Mouse (Mus musculus) A20 (cell line): ENCODE measurements around the gene Slc28a3.

Experiments used
- DNase-seq: peaks from one replicate; pipeline ENCODE4 v3.0.0-alpha.2; 2011; ENCODE audit warnings: low read depth, low spot score

Slc28a3 gene

DNA sequence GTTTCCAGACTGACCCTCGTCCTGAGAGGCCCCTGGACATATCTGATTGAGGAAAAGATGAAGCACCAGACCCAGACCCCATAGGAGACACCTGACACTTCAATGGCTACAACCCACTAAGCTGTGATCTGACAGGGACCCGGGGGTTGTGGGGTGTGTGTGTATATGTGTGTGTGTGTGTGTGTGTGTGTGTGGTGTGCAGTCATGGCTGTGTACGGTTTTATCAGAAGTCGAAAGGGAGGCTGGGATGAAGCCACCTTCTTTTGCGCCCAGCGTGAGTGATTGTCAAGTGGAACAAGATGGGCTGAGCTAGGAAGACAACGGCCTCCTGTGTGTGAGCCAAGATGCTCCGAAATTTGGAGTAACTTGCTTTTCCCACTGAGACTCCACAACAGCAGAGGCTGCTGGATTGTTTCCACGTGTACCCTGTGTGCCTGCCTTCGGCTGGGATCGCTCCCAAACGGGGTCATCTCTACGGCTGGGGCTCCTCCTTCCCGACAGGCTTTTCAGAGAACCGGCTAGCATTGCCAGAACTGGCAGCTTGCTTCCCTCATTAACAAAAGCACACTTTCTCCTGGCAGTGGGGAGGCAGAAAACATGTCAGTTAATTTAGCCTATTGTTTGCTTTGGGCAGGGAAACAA lies 50.1 kb downstream of the Slc28a3 start:
- no peak for DNase-seq

DNA sequence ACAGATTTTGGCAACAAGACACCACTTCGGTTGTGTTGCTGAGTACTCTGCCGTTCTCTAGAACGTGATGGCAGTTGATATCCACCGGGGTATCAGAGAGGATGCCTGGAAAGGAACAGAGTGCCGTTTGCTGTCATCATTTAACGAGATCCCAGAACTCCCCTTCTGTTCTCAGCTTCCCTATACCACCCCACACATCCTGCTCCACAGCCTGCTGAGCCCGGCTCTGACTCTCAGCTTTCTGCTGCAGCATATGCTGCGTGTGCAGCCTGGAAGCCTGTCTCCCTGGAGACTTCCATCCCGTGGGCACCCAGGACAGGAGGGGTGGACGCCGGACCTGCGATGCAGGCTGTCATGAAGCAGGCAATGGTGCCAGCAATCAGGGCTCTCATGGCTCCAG lies 52.5 kb downstream of the Slc28a3 start:
- DNase-seq = no peak

DNA sequence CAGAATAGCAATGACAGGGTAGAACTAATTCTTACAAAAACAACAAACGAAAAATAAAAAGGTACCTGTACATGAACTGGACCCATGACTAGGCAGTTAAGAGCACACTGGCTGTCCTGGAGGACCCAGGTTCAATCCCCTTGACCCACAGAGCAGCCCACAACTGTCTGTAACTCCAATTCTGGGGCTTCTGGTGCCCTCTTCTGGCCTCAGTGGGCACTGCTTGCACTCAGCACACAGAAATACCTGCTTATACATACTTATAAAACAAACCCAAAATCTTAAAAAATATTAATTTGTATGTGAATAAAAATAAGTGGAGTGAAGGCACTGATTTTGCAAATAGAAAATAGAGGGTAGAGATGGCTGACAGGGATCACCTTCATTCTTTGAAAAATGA lies 54.7 kb downstream of the Slc28a3 start:
- peak; percentile 57 for DNase-seq

DNA sequence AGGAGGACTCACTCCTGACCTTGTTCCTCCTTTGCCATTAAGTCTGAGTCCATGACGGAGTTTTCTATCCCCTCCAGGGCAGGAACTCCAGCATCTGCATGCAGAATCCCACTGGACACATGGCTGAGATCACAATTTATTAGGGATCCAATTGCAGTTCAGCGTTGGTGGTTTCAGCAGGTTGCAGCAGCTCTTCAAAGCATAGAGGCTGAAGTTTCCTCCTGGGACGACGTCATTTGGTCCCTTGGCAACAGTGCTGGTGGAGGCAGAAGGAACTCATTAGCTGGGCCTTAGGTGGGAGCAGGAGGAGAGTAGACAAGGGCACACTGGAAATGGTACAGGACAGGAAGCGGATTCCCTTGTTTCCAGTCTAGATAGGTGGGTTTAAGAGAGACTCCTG lies 55.1 kb downstream of the Slc28a3 start:
- DNase-seq = no peak

DNA sequence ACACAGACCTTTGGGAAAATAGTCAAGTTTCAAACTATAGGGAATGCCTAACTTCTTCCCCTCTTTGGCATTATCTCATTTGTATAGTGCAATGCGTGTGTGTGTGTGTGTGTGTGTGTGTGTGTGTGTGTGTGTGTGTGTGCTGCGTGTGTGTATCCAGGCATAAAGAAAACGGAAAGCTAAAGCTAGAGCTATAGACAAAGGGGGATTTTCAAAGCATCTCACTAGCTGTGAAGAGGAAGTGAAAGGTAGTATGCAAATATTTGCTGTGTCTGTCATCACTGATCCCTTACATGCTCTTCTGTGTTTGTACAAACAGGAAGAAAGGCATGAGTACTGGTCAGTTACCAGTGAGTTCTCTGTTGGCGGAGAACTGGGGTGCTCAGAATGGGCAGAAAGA lies 58.8 kb downstream of the Slc28a3 start:
- DNase-seq = peak; percentile 88

DNA sequence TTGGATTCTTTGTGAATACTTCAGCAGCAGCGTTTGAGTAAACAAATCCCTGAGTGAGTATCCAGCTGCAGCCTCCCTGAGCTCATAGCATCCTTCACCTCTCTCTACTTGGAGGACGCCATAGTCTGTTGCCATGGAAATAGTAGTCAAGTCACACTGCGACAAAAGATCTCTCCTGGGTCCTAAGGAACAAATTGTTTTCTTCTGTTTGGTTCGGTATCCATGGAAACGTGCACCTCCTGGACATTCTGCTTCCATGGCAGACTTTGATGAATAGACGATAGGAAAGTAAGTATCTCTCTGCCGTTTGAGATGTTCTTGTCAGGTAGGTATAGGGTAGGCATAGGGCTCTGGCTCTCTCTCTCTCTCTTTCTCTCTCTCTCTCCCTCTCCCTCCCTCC lies 63.1 kb downstream of the Slc28a3 start:
- no peak for DNase-seq

DNA sequence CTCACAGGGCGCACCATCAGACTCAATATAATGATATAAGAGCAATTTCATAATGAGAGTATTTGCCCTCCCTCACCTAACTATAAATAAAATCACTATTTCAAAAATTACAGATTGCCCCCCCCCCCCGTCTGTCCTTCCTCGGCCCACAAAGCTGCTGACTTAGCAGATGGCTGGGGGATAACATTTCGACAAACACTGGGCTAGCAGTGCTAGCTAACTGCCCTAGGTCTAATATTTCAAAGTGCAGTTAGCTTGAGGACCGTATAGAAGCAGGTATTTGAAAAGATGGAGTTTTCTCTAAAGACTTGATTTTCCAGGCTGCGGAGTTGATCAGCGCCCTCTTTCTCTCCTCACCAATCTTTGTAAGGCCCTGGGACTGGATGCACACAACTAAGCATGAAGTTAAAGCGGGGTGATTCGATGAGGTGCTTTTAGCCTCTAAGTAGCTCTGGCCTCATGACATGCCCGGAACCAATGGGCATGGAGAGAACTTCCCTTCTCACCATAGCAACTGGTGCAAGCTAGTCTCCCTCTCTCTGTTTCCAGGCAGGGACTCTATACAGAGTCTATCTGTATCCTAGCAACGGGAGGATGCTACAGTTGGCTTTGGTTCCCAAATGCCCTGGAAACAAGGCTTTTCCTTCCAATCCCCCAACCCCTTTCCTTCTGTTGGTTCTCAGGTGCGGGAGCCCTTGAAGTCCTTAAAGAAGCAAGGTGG lies 66.8 kb downstream of the Slc28a3 start:
- DNase-seq = no peak

DNA sequence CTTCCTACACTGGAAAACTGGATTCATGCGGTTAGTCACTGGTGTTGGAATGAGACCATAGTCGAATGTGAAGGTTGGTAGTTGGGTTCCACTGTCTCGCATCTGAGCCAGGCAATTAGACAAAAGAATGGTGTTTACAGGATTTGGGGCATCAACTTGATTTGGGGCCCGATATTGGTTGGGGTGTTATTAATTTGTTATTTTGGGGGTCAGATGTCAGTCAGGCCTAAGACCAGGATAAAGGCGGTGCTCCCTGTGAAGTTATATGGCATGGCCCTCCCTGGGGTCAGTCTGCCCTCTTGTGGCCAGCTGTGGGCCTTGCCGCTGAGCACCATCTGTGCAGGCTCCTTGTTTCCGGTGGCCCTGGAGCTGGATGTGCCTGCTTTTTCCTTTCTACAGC lies 67.6 kb downstream of the Slc28a3 start:
- DNase-seq = peak; percentile 70

DNA sequence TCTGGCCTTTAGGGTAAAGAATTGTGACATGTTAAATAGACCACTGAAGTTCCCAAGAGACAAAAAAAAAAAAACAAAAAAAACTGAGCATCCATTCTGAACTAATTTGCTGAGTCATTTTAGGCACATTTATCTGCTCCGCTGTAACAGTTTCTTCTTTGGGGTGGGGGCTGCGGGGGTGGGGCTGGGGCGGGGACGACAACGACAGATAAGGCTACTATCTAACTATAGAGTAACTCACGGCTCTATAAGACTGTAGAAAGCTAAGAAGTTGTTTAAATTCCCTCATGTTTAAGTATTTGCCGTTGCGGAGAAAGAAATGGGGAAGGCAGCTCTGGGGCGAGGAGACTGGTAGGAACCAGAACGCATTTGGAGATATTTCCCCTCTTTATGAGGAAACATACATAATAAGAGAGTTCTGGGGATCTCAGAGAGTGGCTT lies 68.1 kb downstream of the Slc28a3 start:
- no peak for DNase-seq

DNA sequence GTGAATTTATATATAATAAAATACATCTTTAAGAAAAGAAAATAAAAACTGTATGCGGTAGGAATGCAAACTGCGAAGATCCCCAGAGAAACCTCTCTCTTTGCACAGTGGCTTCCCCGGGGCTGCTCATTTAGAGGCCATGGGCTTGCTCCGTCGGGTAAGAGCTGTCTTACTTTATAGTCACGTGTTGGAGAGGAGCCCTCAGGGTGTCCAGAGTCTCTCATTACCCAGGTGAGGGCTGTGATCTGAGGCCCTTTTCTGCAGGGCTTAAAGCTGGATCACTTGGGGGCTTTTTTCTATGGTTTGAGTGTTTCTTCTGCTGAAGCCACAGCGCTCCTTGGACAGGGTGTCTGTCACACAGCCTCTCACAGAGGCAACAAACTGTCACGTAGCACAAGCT lies 68.5 kb downstream of the Slc28a3 start:
- no peak for DNase-seq

DNA sequence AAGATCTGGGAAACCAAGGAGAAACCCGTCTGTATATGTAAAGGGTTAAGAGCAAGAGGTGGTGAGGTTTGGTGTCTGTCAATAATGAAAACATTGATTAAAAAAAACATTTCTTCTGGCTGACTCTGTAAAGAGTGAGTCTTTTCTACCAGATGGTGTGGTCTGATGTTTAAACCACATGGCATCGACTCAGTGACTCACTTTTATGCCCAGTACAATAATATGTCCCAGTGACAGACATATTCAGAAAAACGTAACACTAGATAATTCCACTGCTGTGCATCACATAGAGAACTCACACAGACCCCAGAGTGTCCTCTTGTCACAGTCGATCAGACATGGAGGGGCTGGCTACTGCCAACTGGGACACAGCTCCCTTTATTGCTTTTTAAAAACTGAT lies 69.1 kb downstream of the Slc28a3 start:
- no peak for DNase-seq

DNA sequence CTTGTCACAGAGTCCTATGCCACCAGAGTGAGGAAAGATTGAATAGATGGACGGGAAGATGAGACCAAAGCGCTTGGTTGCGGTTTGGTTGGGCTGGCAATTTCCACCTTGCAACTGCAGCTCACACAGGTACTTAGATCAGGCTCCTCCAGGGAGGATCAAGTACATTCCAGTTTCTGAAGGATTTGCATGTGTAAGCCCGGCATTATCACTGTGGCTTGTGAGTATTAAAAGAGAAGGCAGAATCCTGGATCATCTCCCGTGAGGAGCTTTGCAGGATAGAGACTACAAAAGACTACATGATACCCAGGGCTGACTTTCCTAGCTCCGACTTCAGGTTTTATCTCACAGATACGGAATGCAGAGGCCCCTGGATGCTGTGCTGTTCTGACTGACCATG lies 71.7 kb downstream of the Slc28a3 start:
- no peak for DNase-seq

DNA sequence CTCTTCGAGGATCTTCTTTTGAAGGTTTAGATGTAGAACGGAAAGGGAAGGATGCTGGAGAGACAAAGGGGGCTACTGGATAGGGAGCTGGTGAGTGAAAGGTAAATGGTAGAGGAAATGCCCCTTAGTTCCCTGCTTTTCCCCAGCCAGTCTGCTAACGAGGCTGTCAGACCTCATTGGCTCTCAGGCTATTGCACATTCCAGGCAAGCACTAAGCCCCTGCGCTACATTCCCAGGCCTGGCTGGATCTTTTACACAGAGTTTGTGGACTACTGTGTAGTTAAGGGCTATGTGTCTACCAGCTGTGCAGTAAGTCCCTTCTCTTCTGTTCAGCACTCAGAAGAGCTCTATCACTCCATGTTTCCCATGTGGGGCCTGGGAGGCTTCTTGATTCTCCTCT lies 72.3 kb downstream of the Slc28a3 start:
- no peak for DNase-seq

DNA sequence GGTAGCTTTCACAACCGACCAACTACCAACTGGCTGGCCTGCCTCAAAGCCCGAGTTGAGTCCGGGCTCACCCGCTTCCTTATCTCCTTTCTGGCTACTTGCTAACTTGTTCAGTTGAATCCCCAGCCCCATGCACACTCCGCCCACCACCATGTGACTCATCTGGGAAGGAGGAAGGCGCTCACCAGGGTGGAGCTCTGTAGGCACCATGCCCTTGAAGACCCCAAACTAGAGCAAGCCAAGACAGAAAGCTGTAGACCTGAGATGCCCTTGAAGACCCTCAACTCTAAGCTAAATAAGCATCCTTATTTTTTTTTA lies 72.8 kb downstream of the Slc28a3 start:
- DNase-seq = no peak

DNA sequence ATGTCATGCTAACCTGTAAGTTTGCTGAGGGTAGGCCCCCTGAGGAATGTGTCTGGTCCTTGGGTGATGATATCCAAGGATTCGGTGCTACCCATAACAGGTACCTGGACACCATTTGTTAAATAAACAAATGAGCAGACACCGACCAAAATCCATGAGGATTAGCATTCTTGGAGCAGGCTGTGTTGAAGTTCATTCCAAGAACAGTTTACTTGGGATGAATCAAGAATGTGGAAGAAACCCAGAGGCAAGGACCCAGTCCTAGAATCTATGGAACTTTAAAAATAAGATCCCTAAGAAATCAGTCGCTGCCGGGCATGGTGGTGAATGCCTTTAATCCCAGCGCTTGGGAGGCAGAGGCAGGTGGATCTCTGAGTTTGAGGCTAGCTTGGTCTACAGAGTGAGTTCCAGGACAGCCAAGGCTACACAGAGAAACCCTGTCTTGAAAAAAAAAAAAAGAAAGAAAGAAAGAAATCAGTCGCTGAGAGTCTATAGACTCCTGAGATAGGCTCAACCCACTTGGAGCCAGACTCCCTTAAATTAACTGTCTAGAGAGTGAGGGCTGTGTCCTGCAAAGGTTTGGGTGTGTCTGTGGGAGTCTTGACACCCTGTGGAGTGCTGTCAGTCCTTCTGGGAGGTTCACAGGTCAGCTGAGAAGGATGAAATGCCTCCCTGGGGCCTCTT lies 73.3 kb downstream of the Slc28a3 start:
- no peak for DNase-seq

DNA sequence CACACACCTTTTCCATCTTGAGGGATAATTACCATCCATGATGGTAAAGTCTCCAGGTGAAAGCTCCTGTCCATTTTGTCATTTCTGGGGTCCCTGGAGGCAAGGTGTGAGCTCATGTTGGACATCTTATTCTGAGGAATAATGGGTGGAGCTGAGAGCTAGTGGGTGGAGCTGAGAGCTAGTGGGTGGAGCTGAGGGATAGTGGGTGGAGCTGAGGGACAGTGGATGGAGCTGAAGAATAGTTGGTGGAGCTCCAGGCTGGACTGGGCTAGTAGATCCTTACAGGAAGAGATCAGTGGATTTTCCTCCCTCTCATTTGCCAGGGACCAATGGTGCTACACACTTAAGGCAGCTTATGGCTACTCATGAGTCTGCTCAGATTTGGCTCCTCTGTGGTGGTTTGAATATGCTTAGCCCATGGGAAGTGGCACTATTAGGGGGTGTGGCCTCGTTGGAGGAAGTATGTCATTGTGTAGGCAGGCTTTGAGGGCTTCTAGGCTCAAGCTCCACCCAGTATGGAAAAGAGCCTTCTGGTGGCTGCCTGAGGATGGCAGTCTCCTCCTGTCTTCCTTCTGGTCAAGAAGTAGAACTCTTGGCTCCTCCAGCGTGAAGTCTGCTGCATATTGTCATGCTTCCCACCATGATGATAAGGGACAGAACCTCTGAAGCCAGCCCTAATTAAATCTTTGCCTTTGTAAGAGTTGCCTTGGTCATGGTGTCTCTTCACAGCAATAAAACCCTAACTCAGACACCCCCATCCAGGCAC lies 74.0 kb downstream of the Slc28a3 start:
- peak; percentile 40 for DNase-seq

DNA sequence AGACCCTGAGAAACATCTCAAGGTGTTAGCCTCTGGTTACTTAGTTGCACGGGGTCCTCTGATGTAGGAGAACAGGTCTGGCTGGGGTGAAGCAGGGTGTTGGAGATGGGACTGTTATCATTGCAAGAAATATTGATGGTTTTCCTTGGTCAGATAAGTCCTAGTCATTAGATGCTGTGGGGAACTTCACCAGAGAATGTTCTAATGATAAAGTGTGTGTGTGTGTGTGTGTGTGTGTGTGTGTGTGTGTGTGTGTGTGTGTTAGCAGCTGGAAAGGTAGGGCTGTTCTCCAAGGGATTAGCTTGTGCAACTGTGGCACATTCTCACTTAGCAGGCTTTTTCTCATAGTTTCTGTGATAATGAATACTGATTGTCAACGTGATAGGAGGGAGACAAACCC lies 75.4 kb downstream of the Slc28a3 start:
- no peak for DNase-seq

DNA sequence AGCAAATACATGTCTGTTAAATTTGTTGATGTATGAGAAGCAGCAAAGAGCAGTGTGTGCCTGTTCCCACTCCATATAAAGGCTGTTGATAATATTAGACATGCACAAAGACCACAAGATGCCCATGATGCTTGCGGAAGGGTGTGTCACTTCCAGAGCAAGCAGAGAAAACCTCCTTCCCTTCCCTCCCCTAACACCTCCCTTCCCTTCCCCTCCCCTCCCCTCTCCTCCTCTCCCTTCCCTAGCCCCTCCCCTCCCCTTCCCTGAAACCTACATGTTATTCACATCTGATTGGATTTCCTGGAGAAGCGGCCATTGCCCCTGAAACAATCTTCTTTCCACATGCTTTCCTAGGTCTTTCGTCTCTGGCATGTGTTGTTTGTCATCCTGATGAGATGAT lies 75.8 kb downstream of the Slc28a3 start:
- no peak for DNase-seq

DNA sequence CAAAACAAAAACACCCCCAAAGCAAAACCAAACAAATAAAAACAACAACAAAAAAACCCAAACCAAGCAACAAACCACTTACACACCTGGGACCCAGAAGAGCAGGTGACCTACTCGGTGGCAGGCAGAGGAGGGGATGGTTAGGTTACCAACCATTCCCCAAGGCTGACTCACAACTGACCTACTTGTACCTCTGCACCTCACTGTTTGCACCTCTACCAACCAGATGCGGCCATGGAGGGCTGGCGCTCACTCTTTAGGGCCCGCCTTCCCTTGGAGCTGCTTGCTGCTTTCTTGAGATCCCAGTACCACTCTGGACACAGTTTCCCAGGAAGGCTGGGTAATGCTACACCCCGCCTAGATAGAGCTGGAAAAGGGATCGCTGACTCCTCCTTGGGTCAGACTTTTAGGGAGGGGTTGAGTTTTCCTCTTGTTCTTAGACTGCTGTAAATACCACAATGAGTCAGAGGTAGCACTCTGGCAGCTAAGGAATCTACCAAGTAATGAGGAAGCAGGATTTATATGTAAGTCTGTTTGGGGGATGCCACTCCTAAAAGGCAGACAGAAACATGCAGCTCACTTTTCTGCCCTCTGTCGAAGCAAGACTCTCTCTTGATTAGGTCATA lies 76.3 kb downstream of the Slc28a3 start:
- DNase-seq = no peak

DNA sequence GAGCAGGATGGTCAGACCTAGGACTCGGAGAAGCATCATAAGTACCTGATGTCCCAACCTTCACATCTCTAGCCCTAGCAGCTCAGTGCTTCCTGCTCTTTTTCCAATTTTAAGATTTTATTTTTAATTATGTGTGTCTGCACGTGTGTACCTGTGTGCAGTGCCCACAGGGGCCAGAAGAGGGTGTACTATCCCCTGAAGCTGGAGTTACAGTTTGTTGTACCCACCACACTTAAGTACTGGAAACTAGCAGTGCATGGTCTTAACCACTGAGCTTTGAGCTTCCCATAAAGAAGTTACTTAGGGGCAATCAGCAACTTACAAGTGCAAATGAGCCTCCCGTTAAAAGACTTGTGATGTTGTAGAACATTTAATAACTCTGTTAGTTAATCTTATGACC lies 86.1 kb downstream of the Slc28a3 start:
- peak; percentile 44 for DNase-seq

DNA sequence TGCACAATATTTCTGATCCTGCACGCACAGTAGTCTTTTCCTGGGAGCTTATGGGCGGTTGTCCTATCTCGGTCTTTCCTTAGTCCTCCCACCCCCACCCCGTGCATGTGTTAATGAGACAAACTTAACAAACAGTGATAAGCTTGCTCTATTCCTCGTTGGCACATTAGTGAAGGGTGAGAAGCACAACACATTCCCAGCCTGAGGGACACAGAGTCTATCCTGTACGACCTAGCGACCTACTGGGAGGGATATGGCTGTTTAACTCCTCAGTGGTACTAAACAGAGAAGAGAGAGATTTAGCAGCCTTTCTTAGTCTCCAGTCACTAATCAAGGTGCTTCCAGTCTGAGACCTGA lies 86.9 kb downstream of the Slc28a3 start:
- DNase-seq = no peak
